Mouse (Mus musculus) gastrocnemius, adult 18-20 months (tissue): Measurements from ENCODE around the gene B3gnt9. TPM values are rescaled to one million over a fixed set of nuclear protein-coding genes. Genes with fewer than 3 reads are reported as not detected.

Experiments used
- DNase-seq: peaks from one replicate; pipeline ENCODE4 v3.0.0; 2021; ENCODE audit warnings: low spot score
- total RNA-seq, 2 experiments: library from RNA; stranded (reverse); gene quantifications; 2 replicates each; pipeline ENCODE4 v1.2.3; 2021

B3gnt9 gene
- total RNA-seq, 2 experiments from 2014 or later, result 1.3 to 1.9 TPM

- DNase-seq, result no peak
These were observed 27.3 kb upstream of the B3gnt9 start for GRCm38 (mm10) chr8:105282239-105282638.

GRCm38 (mm10) chr8:105281821-105282220 is 26.9 kb upstream of the B3gnt9 start:
- no peak for DNase-seq

GRCm38 (mm10) chr8:105280567-105280966 is 25.6 kb upstream of the B3gnt9 start:
- DNase-seq, result no peak

- peak; percentile 87 for DNase-seq
These were observed 24.0 kb upstream of the B3gnt9 start for GRCm38 (mm10) chr8:105278911-105279334.

GRCm38 (mm10) chr8:105276292-105277120 is 21.6 kb upstream of the B3gnt9 start:
- peak; percentile 76 for DNase-seq

GRCm38 (mm10) chr8:105275840-105276239 is 20.9 kb upstream of the B3gnt9 start, which contains the start of gene Nol3:
Gene Nol3, plus strand, starts transcription at chr8:105276140.
- no peak for DNase-seq

- DNase-seq, result no peak
These were observed 20.4 kb upstream of the B3gnt9 start for GRCm38 (mm10) chr8:105275387-105275786.

- DNase-seq, result no peak
These were observed 15.9 kb upstream of the B3gnt9 start for GRCm38 (mm10) chr8:105270916-105271186.

- no peak for DNase-seq
These were observed 15.4 kb upstream of the B3gnt9 start for GRCm38 (mm10) chr8:105270101-105270915.

GRCm38 (mm10) chr8:105269461-105269947 is 14.6 kb upstream of the B3gnt9 start, which contains the start of gene Hsf4:
Gene Hsf4, plus strand, starts transcription at chr8:105269801.
- DNase-seq, result peak; percentile 74

- no peak for DNase-seq
These were observed 14.1 kb upstream of the B3gnt9 start for GRCm38 (mm10) chr8:105269075-105269458.

- DNase-seq, result no peak
These were observed 13.6 kb upstream of the B3gnt9 start for GRCm38 (mm10) chr8:105268342-105269074.

- no peak for DNase-seq
These were observed 11.8 kb upstream of the B3gnt9 start for GRCm38 (mm10) chr8:105266775-105267174.

GRCm38 (mm10) chr8:105265128-105265527 is 10.2 kb upstream of the B3gnt9 start:
- no peak for DNase-seq

- DNase-seq, result peak; percentile 64
These were observed 9.3 kb upstream of the B3gnt9 start, which contains the start of the genes Tradd and Fbxl8 for GRCm38 (mm10) chr8:105264024-105264982. Gene Tradd, minus strand, starts transcription at chr8:105264609. Gene Fbxl8, plus strand, starts transcription at chr8:105264648.

- DNase-seq, result no peak
These were observed 8.4 kb upstream of the B3gnt9 start for GRCm38 (mm10) chr8:105263244-105263912.

- no peak for DNase-seq
These were observed 6.5 kb upstream of the B3gnt9 start for GRCm38 (mm10) chr8:105261326-105261980.

GRCm38 (mm10) chr8:105260371-105261099 is 5.6 kb upstream of the B3gnt9 start:
- no peak for DNase-seq
